Mouse (Mus musculus) G1E (cell line): ENCODE data around the gene Endou. TPM values are rescaled to one million over a fixed set of nuclear protein-coding genes. Genes with fewer than 3 reads are reported as not detected.

ENCODE experiments used
- ATAC-seq: 2 replicates; pipeline ENCODE4 v1.8.0; 2016; ENCODE audit warnings: mild to moderate bottlenecking; ENCODE audit not compliant: insufficient number of reproducible peaks, poor library complexity, low FRiP score, severe bottlenecking; ENCODE audit errors: extremely low read depth
- DNase-seq: peaks from one replicate; pipeline ENCODE4 v3.0.0; 2012; ENCODE audit warnings: low spot score
- H3K27me3 ChIP-seq: 2 replicates; pipeline ENCODE4 v1.6.1; 2012; ENCODE audit warnings: mild to moderate bottlenecking, low read length, inconsistent platforms; ENCODE audit not compliant: insufficient read depth
- H3K36me3 ChIP-seq: replicated peaks from 2 replicates; pipeline ENCODE3; 2012; ENCODE audit warnings: mild to moderate bottlenecking, inconsistent platforms
- H3K4me1 ChIP-seq: 2 replicates; pipeline ENCODE4 v1.6.1; 2012; ENCODE audit warnings: low read depth, low read length, inconsistent platforms, mixed read lengths; ENCODE audit not compliant: insufficient read depth
- H3K4me3 ChIP-seq: 2 replicates; pipeline ENCODE4 v1.5.1; 2012; ENCODE audit warnings: low read depth, mild to moderate bottlenecking, inconsistent platforms, low read length, moderate library complexity, mixed read lengths
- H3K9me3 ChIP-seq: replicated peaks from 2 replicates; pipeline ENCODE4 v1.6.1; 2012; ENCODE audit warnings: inconsistent platforms
- CTCF ChIP-seq: IDR thresholded peaks from 2 replicates; pipeline ENCODE4 v1.5.1; 2012; ENCODE audit warnings: low read depth, low read length, inconsistent platforms, mixed read lengths
- GATA1 ChIP-seq: IDR thresholded peaks from 2 replicates; pipeline ENCODE4 v1.6.1; 2012; ENCODE audit warnings: borderline replicate concordance, low read length, inconsistent platforms, mixed read lengths
- GATA2 ChIP-seq: IDR thresholded peaks from 2 replicates; pipeline ENCODE4 v1.6.1; 2012; ENCODE audit warnings: low read depth, low read length, inconsistent platforms, borderline replicate concordance
- POLR2AphosphoS5 ChIP-seq: IDR thresholded peaks from 2 replicates; pipeline ENCODE4 v1.6.1; 2012; ENCODE audit warnings: low read depth, low read length, inconsistent platforms; ENCODE audit not compliant: insufficient replicate concordance
- TAL1 ChIP-seq: conservative IDR thresholded peaks from 2 replicates; pipeline ENCODE4 v1.6.1; 2012; ENCODE audit warnings: low read depth, low read length, inconsistent platforms, mixed read lengths
- polyA plus RNA-seq: library from polyadenylated mRNA; stranded (reverse); fragments of >175 nt; gene quantifications from 2 replicates; pipeline ENCODE4 v1.2.3, GENCODE M21; 2012
- total RNA-seq, 2 experiments: library from RNA; stranded (forward) in 1 of 2; stranded (reverse) in 1 of 2; fragments of 200-1000 nt in 1 of 2; fragments of >200 nt in 1 of 2; fragmentation: Nextera tagmentation in 1 of 2; gene quantifications; 2 replicates each; pipeline ENCODE4 v1.2.3; 2014 to 2017

Gene Endou
- total and polyA plus RNA-seq, 3 experiments: 0.05 TPM; not detected in 2

DNA sequence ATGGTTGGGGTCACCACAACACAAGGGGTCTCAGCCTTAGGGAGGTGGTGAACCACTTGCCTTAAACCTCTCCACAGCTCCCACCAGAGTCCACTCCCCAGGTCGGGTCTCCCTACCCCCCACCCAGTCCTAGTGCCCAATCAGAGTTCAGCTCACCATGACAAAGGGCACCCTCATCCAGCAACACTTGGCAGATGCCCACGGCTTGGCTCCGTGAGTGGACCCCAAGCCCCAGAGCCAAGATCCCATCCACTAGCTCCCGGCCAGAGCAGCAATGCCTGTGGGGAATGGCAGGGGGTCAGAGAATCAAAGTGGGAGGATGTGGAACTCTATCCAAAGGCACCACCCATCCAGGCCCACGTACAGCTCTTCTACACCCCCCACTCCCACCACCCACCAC is 29.8 kb upstream of the Endou start:
- peaks cover 80% of the 10 kb centered on the region for H3K27me3 ChIP-seq

DNA sequence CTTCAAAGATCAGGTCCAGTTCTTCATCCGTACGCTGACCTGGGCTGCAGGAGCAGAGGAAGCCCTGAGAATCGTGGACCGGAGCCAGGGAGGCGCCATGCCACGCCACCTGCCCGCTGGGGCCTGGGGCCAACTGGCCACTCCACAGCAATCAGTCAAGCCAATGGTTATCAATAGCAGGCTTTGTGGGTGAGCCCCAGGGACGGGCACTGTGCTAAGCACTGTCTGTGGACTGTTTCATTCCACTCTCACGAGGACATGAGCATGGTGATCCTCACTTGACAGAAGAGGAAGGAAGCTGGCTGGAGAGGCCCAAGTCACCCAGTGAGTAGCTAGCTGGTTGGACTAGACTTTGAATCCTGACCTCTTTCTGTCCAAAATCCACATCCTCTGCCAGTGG is 28.9 kb upstream of the Endou start:
- no peak for DNase-seq
- H3K27me3 ChIP-seq: peaks cover 75% of the 10 kb centered on the region
- ATAC-seq: no peak
- no peaks in the 10 kb centered on the region for H3K36me3 ChIP-seq
- no peaks in the 10 kb centered on the region for H3K9me3 ChIP-seq
- TF ChIP-seq CTCF: no peak
- H3K4me3 ChIP-seq: no peak overlapping the region
- H3K4me1 ChIP-seq: no peaks in the 10 kb centered on the region; the same call in 1 of the 2 replicates

More for the DNA sequence above, 29.8 kb upstream of the Endou start:
- H3K36me3 ChIP-seq: no peaks in the 10 kb centered on the region
- ATAC-seq (no peak), DNase-seq (no peak)
- H3K4me1 ChIP-seq: no peaks in the 10 kb centered on the region; the same call in 1 of the 2 replicates
- no peak for TF ChIP-seq POLR2AphosphoS5
- H3K4me3 ChIP-seq: no peak overlapping the region
- no peaks in the 10 kb centered on the region for H3K9me3 ChIP-seq

DNA sequence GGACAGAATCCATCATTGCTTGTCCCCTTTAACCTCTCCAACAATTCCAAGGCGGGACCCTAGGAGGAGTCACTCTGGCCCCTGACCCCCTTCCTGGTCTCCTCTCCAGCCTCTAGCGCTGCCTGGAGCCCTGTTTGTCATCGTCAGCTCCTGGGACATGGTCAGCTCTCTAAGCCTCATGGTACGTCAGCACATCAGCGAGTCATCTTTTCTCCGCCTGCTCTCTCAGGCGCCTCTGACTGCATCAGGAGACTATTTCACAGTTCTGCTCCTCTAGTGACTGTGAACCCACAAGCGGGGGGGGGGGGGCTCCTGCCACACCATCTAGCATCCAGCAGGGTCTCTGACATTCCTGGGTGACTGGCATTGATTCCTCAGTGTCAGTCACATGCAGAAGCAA is 24.2 kb upstream of the Endou start:
- ATAC-seq (no peak), DNase-seq (no peak)
- no peaks in the 10 kb centered on the region for H3K9me3 ChIP-seq
- H3K4me3 ChIP-seq: no peak overlapping the region
- H3K36me3 ChIP-seq: no peaks in the 10 kb centered on the region
- peaks cover 50% of the 10 kb centered on the region for H3K27me3 ChIP-seq
- no peak for TF ChIP-seq CTCF
- no peak for TF ChIP-seq GATA2
- no peak for TF ChIP-seq TAL1
- TF ChIP-seq POLR2AphosphoS5: no peak
- no peak for TF ChIP-seq GATA1
- H3K4me1 ChIP-seq: peaks cover 5% of the 10 kb centered on the region

DNA sequence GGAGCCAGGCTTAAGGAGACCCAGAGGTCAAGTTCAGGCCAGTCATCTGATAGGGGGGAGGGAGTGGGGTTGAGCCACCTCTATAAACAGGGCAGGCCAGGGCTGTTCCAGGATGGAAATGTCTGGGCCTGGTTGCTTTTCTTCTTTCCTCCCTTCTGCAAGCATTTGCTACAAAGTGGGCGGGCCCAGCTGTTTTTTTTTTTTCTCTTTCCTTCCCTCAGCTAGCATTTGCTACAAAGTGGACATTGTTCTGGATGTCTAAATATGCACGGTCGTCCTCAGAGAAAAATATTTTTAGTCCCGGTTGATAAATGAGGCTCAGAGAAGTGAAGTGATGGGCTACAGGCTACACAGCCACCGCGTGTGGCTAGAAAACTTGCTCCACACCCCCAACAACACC is 23.3 kb upstream of the Endou start:
- ATAC-seq: no peak
- no peak for DNase-seq
- Histone ChIP-seq H3K4me3 (no peak overlapping the region), H3K4me1 (peaks cover 10% of the 10 kb centered on the region; the same call in 1 of the 2 replicates), H3K36me3 (no peaks in the 10 kb centered on the region), H3K27me3 (peaks cover 53% of the 10 kb centered on the region), H3K9me3 (no peaks in the 10 kb centered on the region)
- no peak for TF ChIP-seq GATA2
- TF ChIP-seq TAL1: no peak
- no peak for TF ChIP-seq CTCF
- no peak for TF ChIP-seq POLR2AphosphoS5
- no peak for TF ChIP-seq GATA1

DNA sequence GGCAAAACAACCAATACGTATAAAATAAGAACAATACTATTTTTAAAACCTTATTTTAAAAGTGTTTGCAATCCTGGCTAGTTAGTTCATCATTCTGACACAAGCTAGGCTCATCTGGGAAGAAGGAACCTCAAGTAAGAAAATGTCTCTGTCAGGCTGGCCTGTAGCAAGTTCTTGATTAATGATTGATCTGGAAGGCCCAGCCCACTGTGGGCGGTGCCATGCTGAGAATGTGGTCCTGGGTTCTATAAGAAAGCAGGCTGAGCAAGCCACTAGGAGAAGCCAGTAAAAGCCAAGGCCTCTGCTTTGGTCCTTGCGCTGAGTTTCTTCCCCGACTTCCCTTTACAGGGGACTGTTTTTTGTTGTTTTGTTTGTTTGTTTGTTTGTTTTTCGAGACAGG is 21.4 kb upstream of the Endou start:
- Histone ChIP-seq H3K27me3 (peaks cover 40% of the 10 kb centered on the region), H3K36me3 (peaks cover 4% of the 10 kb centered on the region), H3K9me3 (no peaks in the 10 kb centered on the region), H3K4me1 (peaks cover 17% of the 10 kb centered on the region), H3K4me3 (no peak overlapping the region)
- no peak for TF ChIP-seq GATA2
- TF ChIP-seq POLR2AphosphoS5: no peak
- TF ChIP-seq CTCF: no peak
- TF ChIP-seq TAL1: no peak
- no peak for TF ChIP-seq GATA1
- DNase-seq: no peak
- no peak for ATAC-seq

DNA sequence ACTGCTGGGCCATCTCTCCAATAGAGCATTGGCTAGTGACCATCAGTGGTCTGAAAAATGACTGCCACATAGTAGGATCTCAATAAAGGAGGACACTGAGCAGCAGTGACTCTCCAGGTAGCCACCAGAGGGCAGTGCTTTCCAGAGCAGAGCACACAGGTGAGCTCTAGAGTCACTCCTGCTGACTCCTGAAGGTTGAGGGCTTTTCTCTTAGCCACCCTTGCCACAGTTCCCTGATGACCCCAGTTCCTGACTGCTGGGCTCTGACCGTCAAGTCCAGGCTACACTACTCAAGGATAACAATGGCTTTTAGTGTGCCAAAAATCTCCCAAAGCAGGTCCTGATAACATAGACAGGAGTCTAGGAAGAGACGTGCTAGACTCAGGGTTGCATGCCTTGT is 20.5 kb upstream of the Endou start:
- TF ChIP-seq TAL1 (no peak), POLR2AphosphoS5 (no peak), CTCF (peak; percentile 20; the same call in 1 of the 2 replicates), GATA2 (no peak)
- Histone ChIP-seq H3K36me3 (peaks cover 11% of the 10 kb centered on the region), H3K4me1 (peaks cover 21% of the 10 kb centered on the region), H3K4me3 (no peak overlapping the region), H3K9me3 (no peaks in the 10 kb centered on the region), H3K27me3 (peaks cover 38% of the 10 kb centered on the region)
- DNase-seq (no peak), ATAC-seq (no peak)

DNA sequence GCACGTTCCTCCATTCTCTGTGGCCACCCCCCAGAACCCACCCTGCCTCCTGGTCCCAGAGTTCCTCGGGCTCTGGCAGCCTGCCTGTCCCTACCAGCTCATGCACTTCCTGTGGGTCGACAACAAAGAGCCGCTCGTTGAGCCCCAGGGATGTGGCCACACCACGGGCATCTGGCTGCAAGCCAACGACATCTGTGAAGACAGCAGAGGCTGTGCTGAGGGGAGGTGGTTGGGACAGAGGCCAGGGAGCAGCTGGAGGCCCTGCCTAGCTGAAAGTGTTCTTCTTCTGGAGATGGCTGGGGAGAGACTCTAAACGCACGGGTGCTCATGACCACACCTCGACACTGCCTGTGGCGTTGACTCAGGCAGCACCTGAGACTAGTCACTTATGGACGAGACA is 19.6 kb upstream of the Endou start:
- peak; percentile 63 for DNase-seq
- peaks cover 17% of the 10 kb centered on the region for H3K36me3 ChIP-seq
- TF ChIP-seq GATA2 (no peak), GATA1 (no peak), CTCF (no peak), TAL1 (no peak), POLR2AphosphoS5 (no peak)

More for the DNA sequence above, 19.6 kb upstream of the Endou start:
- peaks cover 34% of the 10 kb centered on the region; the same call in 1 of the 2 replicates for H3K27me3 ChIP-seq
- no peaks in the 10 kb centered on the region for H3K9me3 ChIP-seq
- H3K4me1 ChIP-seq: peaks cover 22% of the 10 kb centered on the region
- peak overlapping the region; percentile 23; the same call in 1 of the 2 replicates for H3K4me3 ChIP-seq
- ATAC-seq: no peak
